Mouse (Mus musculus) cerebellum, adult 9-10 months (tissue): Measurements from ENCODE around the gene Clcn6.

Source experiments
- DNase-seq: peaks from one replicate; pipeline ENCODE4 v3.0.0; 2022

Clcn6 gene

GRCm38 (mm10) chr4:147985205-147986132 lies 53.2 kb downstream of the Clcn6 start, which contains the start of gene Nppb:
TSS of gene Nppb (plus strand) at chr4:147985788.
- DNase-seq, result no peak

- no peak for DNase-seq
Observed at GRCm38 (mm10) chr4:147979441-147979860, 59.2 kb downstream of the Clcn6 start.

GRCm38 (mm10) chr4:147978391-147978790 lies 60.2 kb downstream of the Clcn6 start:
- DNase-seq, result no peak

DNA sequence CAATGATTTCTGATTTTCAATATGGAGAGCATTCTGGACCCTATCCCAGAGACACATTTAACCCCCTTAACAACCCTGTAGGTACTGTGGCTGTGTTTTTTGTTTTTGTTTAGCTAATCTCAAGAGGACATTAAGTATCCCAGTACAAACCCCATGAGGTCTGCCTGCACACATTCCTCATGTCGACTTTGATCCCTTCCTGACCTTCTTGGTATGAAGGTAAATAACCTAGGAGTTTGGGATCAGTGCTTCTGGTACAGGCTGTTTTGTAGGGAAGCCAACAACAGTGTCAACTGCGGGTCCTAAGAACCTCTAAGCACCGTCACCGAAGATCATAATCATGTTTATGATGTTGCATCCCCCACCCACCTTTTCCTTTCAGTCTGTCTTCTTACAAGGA lies 60.9 kb downstream of the Clcn6 start:
- no peak for DNase-seq

DNA sequence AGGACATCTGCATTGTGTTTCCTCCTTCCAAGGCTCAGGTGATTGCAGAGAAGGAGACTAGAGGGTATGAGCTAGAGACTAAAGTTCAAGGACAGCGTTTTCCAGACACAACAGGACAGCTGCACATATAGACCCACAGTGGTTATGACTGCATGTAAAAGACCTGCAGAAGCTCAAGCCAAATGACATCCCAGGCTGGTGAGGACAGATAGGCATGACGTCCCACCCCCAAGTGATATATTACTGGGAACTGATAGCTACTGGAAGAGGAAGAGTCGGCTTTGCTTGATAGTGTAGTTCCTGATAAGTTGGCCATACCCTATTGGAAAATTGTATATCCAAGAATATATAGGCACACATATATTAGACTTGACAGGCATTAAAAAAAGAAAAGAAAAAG lies 62.4 kb downstream of the Clcn6 start:
- DNase-seq, result no peak

- no peak for DNase-seq
Observed at GRCm38 (mm10) chr4:147969337-147969736, 69.3 kb downstream of the Clcn6 start.

DNA sequence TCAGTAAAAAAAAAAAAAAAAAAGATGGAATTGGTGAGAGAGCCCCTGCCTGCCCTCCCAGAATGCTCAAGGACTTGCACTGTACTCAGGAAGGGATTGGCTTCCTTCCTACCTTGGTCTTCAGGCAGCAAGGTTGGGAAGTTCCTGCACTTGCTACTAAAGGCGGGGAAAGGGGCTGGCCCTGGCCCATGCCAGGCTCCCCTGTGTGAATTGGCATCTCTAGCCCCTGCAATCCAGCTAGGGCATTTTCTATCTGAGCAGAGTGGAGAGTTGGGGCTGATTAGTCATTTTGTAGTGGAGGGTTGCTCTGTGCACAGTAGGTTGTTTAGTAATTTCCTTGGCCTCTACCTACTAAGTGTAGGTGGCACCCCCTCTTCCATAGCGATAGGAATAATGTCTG lies 69.8 kb downstream of the Clcn6 start:
- DNase-seq, result no peak

DNA sequence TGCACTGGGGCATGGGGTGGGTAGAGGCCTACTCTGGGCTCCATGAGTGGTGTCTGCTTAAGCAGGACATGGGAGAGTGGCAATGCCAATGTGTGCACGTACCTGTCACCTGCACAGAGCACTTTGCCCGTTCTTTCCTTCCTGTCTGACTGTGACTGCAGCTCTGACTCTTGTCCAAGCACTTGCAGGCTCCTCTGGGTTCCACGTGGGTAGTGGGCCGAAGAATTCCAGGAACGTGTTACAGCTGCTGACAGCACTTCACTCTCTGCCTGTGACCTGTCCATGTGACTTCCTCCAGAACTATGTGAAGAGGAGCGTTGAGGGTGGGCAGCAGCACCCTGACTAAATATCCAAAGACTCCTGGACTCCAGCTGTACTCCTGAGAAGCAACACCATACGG lies 72.9 kb downstream of the Clcn6 start:
- DNase-seq, result no peak

- no peak for DNase-seq
Observed at GRCm38 (mm10) chr4:147963623-147964022, 75.0 kb downstream of the Clcn6 start.

- no peak for DNase-seq
Observed at GRCm38 (mm10) chr4:147962781-147963180, 75.8 kb downstream of the Clcn6 start.

DNA sequence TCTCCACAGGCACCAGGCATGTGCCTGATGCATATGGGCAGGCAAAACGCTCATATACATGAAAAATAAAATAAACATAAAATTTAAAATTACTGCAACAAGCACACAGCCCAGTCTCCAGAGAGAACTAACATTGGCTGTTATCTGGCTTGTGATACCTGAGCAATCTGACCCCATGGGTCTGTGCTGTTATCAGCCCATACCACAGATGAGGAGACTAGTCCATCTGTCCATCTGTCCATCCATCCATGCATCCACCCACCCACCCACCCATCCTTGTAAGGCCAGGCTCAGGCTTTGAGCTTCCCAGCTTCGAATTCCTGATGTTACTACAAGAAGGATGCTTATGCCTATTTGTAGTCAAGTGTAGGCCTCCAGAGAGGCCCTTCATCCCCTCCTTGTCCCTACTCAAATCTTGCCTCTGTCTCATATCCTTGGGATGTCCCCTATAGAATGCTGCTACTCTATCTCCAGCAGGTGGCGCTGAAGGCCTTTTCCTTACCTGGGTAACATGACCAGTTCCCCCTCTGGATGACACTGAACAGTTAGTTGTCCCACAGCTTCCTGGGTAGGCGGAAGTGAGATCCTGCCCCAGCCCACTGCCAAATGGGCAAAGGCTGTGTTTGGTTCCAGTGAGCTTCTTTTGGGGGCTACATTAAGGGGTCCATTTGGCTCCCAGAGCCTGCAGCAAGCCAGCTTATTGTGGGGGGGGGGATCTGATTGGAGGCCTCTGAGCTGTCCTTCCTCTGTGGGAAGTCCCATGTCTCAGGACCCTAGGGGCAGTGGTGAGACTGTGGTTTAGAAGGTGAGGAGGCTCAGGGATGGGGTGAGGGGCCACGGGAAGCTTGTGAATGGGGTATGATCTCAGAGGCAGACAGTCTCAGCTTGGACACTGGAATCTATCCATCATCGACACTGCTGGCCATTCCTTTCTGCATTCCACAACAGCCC lies 78.5 kb downstream of the Clcn6 start:
- peak; percentile 50 for DNase-seq

GRCm38 (mm10) chr4:147957141-147957540 lies 81.5 kb downstream of the Clcn6 start:
- no peak for DNase-seq
